Mouse (Mus musculus) layer of hippocampus, adult 9-11 months (tissue): ENCODE measurements around the gene Sirt3.

Experiments
- DNase-seq: peaks from one replicate; pipeline ENCODE4 v3.0.0; 2022

The Sirt3 gene

DNA sequence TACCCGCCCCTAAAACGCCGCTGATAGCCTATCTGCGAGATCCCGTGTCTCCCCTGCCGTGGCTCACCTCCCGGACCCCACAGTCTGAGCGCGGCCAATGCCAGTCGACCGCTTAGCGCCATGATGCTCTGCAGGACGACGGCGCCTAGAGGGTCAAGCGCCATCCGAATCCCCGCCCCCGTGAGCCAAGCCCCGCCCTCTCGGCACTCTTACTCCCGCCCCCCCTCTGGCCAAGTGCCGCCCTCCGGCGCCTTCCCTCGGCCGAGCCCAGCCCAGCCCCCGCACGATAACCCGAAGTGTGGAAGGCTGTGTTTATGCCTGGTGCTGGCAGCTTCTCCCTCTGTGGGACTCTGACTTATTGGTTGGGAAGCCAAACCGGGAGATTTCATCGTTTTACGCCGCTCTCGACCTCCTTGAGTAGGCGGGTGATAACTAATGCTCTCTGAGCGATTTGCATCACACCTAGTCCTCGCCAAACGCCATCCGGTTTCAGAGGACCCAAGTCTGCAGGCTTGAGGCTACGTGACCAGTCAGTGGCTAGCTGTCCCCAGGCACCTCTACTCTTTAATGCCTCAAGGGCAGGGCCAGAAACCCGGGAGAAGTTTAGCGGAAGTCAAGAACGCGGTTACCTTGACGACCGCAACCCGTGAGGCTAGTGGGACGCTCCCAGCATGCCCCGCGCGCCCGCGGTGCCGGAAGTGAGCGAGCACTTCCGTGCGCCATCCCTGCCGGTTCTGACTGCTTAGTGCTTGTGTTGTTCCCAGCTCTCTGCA is at the start of gene Sirt3, which contains the start of gene Psmd13:
TSS of gene Sirt3 (minus strand) at position 614 of the 773 bp plus-strand sequence.
TSS of gene Psmd13 (plus strand) at position 273 of the 773 bp plus-strand sequence.
- DNase-seq: peak; percentile 95

- DNase-seq: no peak
These were observed 45.1 kb upstream of the Sirt3 start for GRCm38 (mm10) chr7:140927181-140927580.

DNA sequence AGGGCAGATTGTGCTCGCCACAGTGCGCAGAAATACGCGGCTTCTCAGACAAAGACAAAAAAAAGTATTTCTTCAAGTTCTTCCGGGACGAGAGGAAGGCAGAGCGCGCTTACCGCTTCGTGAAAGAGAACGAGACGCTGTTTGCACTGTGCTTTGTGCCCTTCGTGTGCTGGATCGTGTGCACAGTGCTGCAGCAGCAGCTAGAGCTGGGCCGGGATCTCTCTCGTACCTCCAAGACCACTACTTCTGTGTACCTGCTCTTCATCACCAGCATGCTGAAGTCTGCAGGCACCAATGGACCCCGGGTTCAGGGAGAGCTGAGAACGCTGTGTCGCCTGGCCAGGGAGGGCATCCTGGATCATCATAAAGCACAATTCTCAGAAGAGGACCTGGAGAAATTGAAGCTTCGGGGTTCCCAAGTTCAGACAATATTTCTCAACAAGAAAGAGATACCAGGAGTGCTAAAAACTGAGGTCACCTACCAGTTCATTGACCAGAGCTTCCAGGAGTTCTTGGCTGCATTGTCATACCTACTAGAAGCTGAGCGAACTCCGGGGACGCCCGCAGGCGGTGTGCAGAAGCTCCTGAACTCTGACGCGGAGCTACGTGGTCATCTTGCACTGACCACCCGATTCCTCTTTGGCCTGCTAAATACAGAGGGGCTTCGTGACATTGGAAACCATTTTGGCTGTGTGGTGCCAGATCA is 41.1 kb upstream of the Sirt3 start:
- no peak for DNase-seq

GRCm38 (mm10) chr7:140922398-140923069 is 40.4 kb upstream of the Sirt3 start:
- no peak for DNase-seq

DNA sequence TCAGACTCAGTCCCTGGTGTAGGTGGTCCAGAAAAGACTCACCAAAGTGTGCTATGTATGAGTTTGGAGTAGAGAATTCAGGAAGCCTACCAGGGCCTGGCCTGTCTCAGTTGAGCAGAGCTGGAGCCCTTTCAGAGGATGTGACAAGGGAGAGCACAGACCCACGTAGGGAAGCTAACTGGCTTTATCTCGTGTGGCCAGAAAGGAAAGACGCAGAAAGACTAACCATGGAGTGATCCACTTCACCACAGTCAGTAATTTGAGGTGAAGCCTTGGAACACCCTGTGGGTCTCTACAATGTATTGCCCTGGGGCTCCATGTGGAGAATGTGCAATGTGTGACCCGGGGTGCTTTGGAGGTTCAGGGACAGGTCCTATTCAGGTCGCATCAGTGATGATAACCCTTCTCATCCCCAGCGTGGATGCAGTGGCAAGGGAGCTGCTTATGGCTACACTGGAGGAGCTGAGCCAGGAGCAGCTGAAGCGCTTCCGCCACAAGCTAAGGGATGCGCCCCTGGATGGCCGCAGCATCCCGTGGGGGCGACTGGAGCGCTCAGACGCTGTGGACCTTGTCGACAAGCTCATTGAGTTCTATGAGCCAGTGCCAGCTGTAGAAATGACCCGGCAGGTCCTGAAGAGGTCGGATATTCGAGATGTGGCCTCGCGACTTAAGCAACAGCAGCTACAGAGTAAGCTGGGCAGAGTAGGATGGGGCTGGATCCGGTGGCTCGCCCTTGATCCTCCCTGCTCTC is 39.3 kb upstream of the Sirt3 start:
- no peak for DNase-seq

DNA sequence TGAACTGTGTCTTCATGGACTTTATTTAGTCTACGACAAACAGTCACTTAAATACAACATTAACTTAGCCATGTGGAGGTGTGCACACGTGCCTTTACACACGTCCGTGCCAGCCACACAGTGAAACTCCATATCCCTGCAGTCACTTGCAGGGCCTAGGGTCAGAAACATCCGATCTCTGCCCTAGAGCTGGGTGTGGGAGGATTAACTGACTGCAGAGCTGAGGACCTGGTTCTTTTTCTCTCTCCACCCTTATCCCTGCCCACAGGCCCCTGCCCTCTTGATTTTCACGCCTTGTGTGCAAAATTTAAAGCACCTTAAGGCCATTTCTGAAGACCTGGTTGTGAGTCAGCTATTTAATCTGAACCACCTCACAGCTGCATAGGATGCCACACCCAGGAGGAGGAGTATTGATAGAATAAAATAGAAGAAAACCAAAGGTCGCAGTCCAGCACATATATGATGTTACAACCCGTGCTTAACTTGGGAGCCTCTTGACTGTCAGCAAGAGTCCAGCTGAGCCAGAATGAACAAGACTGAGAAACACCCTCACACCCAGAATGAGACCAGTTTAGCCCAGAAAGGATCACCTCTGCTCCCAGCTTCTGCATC is 38.4 kb upstream of the Sirt3 start, which contains the start of gene Nlrp6:
TSS of gene Nlrp6 (plus strand) at position 485 of the 612 bp plus-strand sequence.
- DNase-seq: no peak

DNA sequence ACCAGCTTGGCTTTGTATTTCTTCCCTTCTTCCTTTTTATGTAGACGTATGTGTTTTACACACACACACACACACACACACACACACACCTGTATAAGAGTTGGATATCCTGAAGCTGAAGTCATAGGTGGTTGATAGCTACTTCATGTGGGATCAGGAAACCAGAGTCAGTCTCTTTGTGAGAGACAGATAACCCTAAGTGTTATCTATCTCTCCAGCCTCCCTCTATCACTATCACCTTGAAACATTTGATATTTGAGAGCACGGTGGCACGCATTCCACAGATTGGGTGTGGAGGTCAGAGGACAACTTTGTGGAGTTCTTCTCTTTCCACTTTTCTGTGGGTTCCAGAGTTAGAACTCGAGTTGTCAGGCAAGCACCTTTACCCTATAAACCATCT is 37.8 kb upstream of the Sirt3 start:
- no peak for DNase-seq

GRCm38 (mm10) chr7:140914031-140914690 is 32.1 kb upstream of the Sirt3 start:
- no peak for DNase-seq

DNA sequence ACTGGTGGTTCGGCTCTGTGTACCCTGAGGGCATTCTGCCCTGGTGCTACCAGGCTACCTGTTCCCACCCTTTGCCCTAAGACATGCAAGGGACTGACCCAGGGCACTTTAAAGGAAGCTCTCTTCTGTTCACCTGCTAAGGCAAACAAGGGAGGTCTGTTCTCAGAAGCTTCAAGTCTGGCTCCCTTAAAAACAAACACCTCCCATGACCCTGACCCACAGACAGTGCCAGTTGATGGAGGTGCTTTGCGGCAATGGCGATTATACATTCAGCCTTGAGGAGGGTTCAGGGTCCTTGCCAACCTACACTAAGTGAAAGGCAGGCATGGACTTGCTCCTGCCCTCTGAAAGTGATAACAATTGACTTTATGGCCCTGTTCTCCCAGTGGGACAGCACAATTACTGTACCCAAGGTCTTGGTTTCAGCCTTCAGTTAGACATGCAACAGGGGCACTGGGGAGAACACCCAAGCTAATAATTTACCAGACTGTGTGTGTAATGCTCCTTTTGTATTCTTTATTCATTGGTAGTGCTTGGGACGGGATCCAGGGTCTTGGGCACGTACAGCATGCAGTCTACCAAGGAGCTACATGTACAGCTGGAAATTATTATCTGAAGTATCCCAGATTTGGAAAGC is 30.9 kb upstream of the Sirt3 start:
- no peak for DNase-seq

GRCm38 (mm10) chr7:140912293-140912692 is 30.2 kb upstream of the Sirt3 start:
- no peak for DNase-seq

GRCm38 (mm10) chr7:140908634-140909107 is 26.6 kb upstream of the Sirt3 start:
- DNase-seq: no peak

DNA sequence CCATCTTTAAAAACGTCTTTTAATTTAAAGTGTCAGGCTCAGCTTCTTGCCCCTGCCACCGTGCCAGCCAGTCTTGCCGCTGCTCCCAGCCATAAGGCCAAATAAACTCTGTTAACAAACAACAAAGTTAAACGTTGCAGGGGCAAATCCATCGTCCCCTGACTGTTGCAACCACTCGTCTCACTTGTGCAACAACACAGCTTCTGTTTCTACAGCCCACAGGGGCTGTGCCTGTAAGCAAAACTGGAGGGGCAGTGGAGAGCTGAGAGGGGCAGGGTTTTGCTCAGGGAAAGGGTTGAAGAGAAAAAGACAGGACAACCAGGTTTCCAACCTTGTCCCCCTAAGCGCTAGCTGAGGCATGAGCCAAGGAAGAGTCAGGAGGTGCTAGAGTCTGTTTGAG is 26.1 kb upstream of the Sirt3 start:
- DNase-seq: no peak

GRCm38 (mm10) chr7:140907697-140908096 is 25.6 kb upstream of the Sirt3 start:
- DNase-seq: no peak

- DNase-seq: no peak
These were observed 25.0 kb upstream of the Sirt3 start for GRCm38 (mm10) chr7:140907131-140907530.

DNA sequence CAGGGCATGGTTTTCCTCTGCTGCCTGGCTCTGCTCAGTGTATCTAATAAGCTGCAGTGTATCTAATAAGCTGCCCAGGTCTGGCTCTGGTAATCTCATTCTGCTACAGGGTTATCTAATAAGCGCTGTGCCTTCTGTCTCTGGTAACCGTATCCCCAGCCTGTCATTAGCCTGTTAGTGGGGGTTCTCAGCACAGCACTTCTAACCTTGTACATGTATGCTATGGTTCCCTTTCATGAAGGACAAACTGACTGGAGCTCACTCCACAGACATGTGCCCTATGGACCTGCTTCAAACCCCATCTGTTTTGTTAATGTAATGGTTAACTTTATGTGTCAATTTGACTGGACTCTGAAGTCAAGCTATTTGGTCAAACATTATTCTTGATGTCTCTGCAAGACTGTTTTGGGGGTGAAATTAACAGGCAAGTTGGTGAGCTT is 23.6 kb upstream of the Sirt3 start:
- DNase-seq: no peak

GRCm38 (mm10) chr7:140903212-140903611 is 21.1 kb upstream of the Sirt3 start:
- DNase-seq: peak; percentile 48

GRCm38 (mm10) chr7:140902036-140902875 is 20.1 kb upstream of the Sirt3 start:
- no peak for DNase-seq

DNA sequence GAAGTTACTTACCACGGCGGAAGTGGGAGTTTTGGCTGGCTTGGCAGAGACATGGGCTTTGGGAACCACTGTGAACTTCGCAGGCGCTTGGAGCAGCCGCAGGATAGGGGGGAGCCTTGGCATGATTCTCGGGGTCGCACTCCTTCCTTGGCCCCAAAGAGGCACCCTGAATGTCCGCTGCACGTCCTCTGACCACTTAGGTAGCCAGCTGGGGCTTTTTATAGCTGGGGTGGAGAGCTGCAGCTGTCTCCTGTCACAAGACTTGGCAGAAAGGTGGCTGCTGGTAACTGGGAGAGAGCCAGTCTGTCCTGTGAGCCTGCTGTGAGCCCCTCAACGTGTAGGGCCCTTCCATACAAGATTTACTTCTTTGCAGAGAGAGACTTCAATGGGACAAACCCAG is 18.1 kb upstream of the Sirt3 start, which contains the start of gene Cox8b:
TSS of gene Cox8b (minus strand) at position 227 of the 400 bp plus-strand sequence.
- no peak for DNase-seq

DNA sequence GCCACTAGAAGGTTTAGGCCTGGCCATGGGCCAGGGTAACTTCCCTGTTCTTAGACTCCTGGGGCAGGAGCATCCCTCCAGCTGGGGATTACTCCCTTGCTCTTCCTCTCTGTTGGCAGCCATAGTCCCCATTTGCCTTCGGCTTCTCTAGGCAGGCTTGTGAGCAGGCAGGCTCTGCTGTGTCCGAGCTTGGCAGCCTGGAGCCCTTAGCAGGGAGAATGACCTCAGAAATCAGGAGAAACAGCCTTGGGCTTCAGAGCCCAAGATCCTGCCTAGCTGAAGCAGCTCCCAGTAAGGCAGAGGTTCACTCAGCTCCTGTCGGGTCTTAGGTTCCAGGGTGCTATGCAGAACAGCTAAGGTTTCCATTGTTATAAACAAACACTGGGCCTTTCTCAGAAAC is 17.0 kb upstream of the Sirt3 start:
- no peak for DNase-seq

- no peak for DNase-seq
These were observed 15.8 kb upstream of the Sirt3 start for GRCm38 (mm10) chr7:140897863-140898262.
